Mouse (Mus musculus): ENCODE results near the gene Gal3st3. TPM values are rescaled to one million over a fixed set of nuclear protein-coding genes. Genes with fewer than 3 reads are reported as not detected.

Gene Gal3st3
- total RNA-seq, 2 experiments from 2014 or later: not detected

Other genes starting within 250 kb of the Gal3st3 start
- gene Rin1, start 247.8 kb upstream of the Gal3st3 start, total RNA-seq (2015; ENCODE audit: low replicate concordance): 0.42 TPM in 1 of 2 replicates, not detected in the other
- not detected in 2 replicates for gene Rin1, start 247.8 kb upstream of the Gal3st3 start, total RNA-seq (2017; ENCODE audit: low replicate concordance)
- gene Cd248, start 230.3 kb upstream of the Gal3st3 start, total RNA-seq (2015; ENCODE audit: low replicate concordance): not detected in 2 replicates
- not detected in 2 replicates for gene Cd248, start 230.3 kb upstream of the Gal3st3 start, total RNA-seq (2017; ENCODE audit: low replicate concordance)
- not detected in 2 replicates for gene Tmem151a, start 212.8 kb upstream of the Gal3st3 start, total RNA-seq (2015; ENCODE audit: low replicate concordance)
- not detected in 2 replicates for gene Tmem151a, start 212.8 kb upstream of the Gal3st3 start, total RNA-seq (2017; ENCODE audit: low replicate concordance)
- 5.0 and 10.8 TPM in 2 replicates for gene Yif1a, start 209.8 kb upstream of the Gal3st3 start, total RNA-seq (2015; ENCODE audit: low replicate concordance)
- gene Yif1a, start 209.8 kb upstream of the Gal3st3 start, total RNA-seq (2017; ENCODE audit: low replicate concordance): 6.2 TPM in 1 of 2 replicates, not detected in the other
- gene Cnih2, start 199.8 kb upstream of the Gal3st3 start, total RNA-seq (2015; ENCODE audit: low replicate concordance): not detected in 2 replicates
- 0.39 TPM in 1 of 2 replicates, not detected in the other for gene Cnih2, start 199.8 kb upstream of the Gal3st3 start, total RNA-seq (2017; ENCODE audit: low replicate concordance)
- 12.2 and 13.7 TPM in 2 replicates for gene Rab1b, start 191.3 kb upstream of the Gal3st3 start, total RNA-seq (2015; ENCODE audit: low replicate concordance)
- gene Rab1b, start 191.3 kb upstream of the Gal3st3 start, total RNA-seq (2017; ENCODE audit: low replicate concordance): 20.5 and 23.3 TPM in 2 replicates
- 10.5 TPM in 1 of 2 replicates, not detected in the other for gene Klc2, start 179.8 kb upstream of the Gal3st3 start, total RNA-seq (2015; ENCODE audit: low replicate concordance)
- 0.90 TPM in 1 of 2 replicates, not detected in the other for gene Klc2, start 179.8 kb upstream of the Gal3st3 start, total RNA-seq (2017; ENCODE audit: low replicate concordance)
- gene Pacs1, start 25.2 kb upstream of the Gal3st3 start, total RNA-seq (2015; ENCODE audit: low replicate concordance): 13.4 and 29.2 TPM in 2 replicates
- 6.8 and 15.5 TPM in 2 replicates for gene Pacs1, start 25.2 kb upstream of the Gal3st3 start, total RNA-seq (2017; ENCODE audit: low replicate concordance)
- 82.5 and 114 TPM in 2 replicates for gene Sf3b2, start 2.9 kb upstream of the Gal3st3 start, total RNA-seq (2015; ENCODE audit: low replicate concordance)
- gene Sf3b2, start 2.9 kb upstream of the Gal3st3 start, total RNA-seq (2017; ENCODE audit: low replicate concordance): 107 and 146 TPM in 2 replicates
- not detected in 2 replicates for gene Catsper1, start 37.4 kb downstream of the Gal3st3 start, total RNA-seq (2015; ENCODE audit: low replicate concordance)
- gene Catsper1, start 37.4 kb downstream of the Gal3st3 start, total RNA-seq (2017; ENCODE audit: low replicate concordance): not detected in 2 replicates
- 0.42 TPM in 1 of 2 replicates, not detected in the other for gene Cst6, start 51.2 kb downstream of the Gal3st3 start, total RNA-seq (2015; ENCODE audit: low replicate concordance)
- gene Cst6, start 51.2 kb downstream of the Gal3st3 start, total RNA-seq (2017; ENCODE audit: low replicate concordance): not detected in 2 replicates
- gene Eif1ad, start 68.4 kb downstream of the Gal3st3 start, total RNA-seq (2015; ENCODE audit: low replicate concordance): 26.0 and 27.0 TPM in 2 replicates
- 33.9 and 45.0 TPM in 2 replicates for gene Eif1ad, start 68.4 kb downstream of the Gal3st3 start, total RNA-seq (2017; ENCODE audit: low replicate concordance)
- 150 and 163 TPM in 2 replicates for gene Banf1, start 68.8 kb downstream of the Gal3st3 start, total RNA-seq (2015; ENCODE audit: low replicate concordance)
- 29.1 and 34.9 TPM in 2 replicates for gene Banf1, start 68.8 kb downstream of the Gal3st3 start, total RNA-seq (2017; ENCODE audit: low replicate concordance)
- 73.4 and 90.8 TPM in 2 replicates for gene Sart1, start 90.4 kb downstream of the Gal3st3 start, total RNA-seq (2015; ENCODE audit: low replicate concordance)
- gene Sart1, start 90.4 kb downstream of the Gal3st3 start, total RNA-seq (2017; ENCODE audit: low replicate concordance): 62.2 and 94.3 TPM in 2 replicates
- not detected in 2 replicates for gene Tsga10ip, start 104.2 kb downstream of the Gal3st3 start, total RNA-seq (2015; ENCODE audit: low replicate concordance)
- gene Tsga10ip, start 104.2 kb downstream of the Gal3st3 start, total RNA-seq (2017; ENCODE audit: low replicate concordance): not detected in 2 replicates
- 22.3 and 31.0 TPM in 2 replicates for gene Drap1, start 126.6 kb downstream of the Gal3st3 start, total RNA-seq (2015; ENCODE audit: low replicate concordance)
- 8.3 and 25.4 TPM in 2 replicates for gene Drap1, start 126.6 kb downstream of the Gal3st3 start, total RNA-seq (2017; ENCODE audit: low replicate concordance)
- 11.7 and 16.2 TPM in 2 replicates for gene AI837181, start 126.8 kb downstream of the Gal3st3 start, total RNA-seq (2015; ENCODE audit: low replicate concordance)
- 1.9 and 13.7 TPM in 2 replicates for gene AI837181, start 126.8 kb downstream of the Gal3st3 start, total RNA-seq (2017; ENCODE audit: low replicate concordance)
- not detected in 2 replicates for gene Fosl1, start 149.2 kb downstream of the Gal3st3 start, total RNA-seq (2015; ENCODE audit: low replicate concordance)
- gene Fosl1, start 149.2 kb downstream of the Gal3st3 start, total RNA-seq (2017; ENCODE audit: low replicate concordance): not detected in 2 replicates
- gene Ccdc85b, start 159.6 kb downstream of the Gal3st3 start, total RNA-seq (2015; ENCODE audit: low replicate concordance): not detected in 2 replicates
- gene Ccdc85b, start 159.6 kb downstream of the Gal3st3 start, total RNA-seq (2017; ENCODE audit: low replicate concordance): 1.2 TPM in 1 of 2 replicates, not detected in the other
- 11.5 and 21.8 TPM in 2 replicates for gene Fibp, start 162.3 kb downstream of the Gal3st3 start, total RNA-seq (2015; ENCODE audit: low replicate concordance)
- gene Fibp, start 162.3 kb downstream of the Gal3st3 start, total RNA-seq (2017; ENCODE audit: low replicate concordance): 29.0 and 32.5 TPM in 2 replicates
- 6.3 TPM in 1 of 2 replicates, not detected in the other for gene Ctsw, start 170.2 kb downstream of the Gal3st3 start, total RNA-seq (2015; ENCODE audit: low replicate concordance)
- gene Ctsw, start 170.2 kb downstream of the Gal3st3 start, total RNA-seq (2017; ENCODE audit: low replicate concordance): not detected in 2 replicates
- 5.0 TPM in 1 of 2 replicates, not detected in the other for gene Efemp2, start 175.6 kb downstream of the Gal3st3 start, total RNA-seq (2015; ENCODE audit: low replicate concordance)
- not detected in 2 replicates for gene Efemp2, start 175.6 kb downstream of the Gal3st3 start, total RNA-seq (2017; ENCODE audit: low replicate concordance)
- 2.5 and 59.5 TPM in 2 replicates for gene Mus81, start 190.1 kb downstream of the Gal3st3 start, total RNA-seq (2015; ENCODE audit: low replicate concordance)
- gene Mus81, start 190.1 kb downstream of the Gal3st3 start, total RNA-seq (2017; ENCODE audit: low replicate concordance): 6.5 and 11.2 TPM in 2 replicates
- 720 and 762 TPM in 2 replicates for gene Cfl1, start 192.1 kb downstream of the Gal3st3 start, total RNA-seq (2015; ENCODE audit: low replicate concordance)
- gene Cfl1, start 192.1 kb downstream of the Gal3st3 start, total RNA-seq (2017; ENCODE audit: low replicate concordance): 460 and 469 TPM in 2 replicates
- 21.4 and 25.6 TPM in 2 replicates for gene 1700020D05Rik, start 205.5 kb downstream of the Gal3st3 start, total RNA-seq (2015; ENCODE audit: low replicate concordance)
- gene 1700020D05Rik, start 205.5 kb downstream of the Gal3st3 start, total RNA-seq (2017; ENCODE audit: low replicate concordance): 13.8 and 18.7 TPM in 2 replicates
- gene Snx32, start 212.2 kb downstream of the Gal3st3 start, total RNA-seq (2015; ENCODE audit: low replicate concordance): 35.3 and 43.6 TPM in 2 replicates
- gene Snx32, start 212.2 kb downstream of the Gal3st3 start, total RNA-seq (2017; ENCODE audit: low replicate concordance): 42.5 and 42.7 TPM in 2 replicates